Mouse (Mus musculus) Patski (cell line): ENCODE measurements around the gene Fmc1. TPM values are rescaled to one million over a fixed set of nuclear protein-coding genes. Genes with fewer than 3 reads are reported as not detected.

Experiments
- ATAC-seq: fragments of 100-300 bp; one replicate; pipeline ENCODE4 v1.8.0; 2021
- CTCF ChIA-PET: fragments of 350-600 bp; sonication (Branson Sonifier 250); formaldehyde crosslinking; loops from one replicate; lab custom pipeline; 2022; ENCODE audit warnings: inconsistent platforms; lab: Charles Lee
- POLR2A ChIA-PET: fragments of 350-600 bp; sonication (Branson Sonifier 250); formaldehyde crosslinking; loops from one replicate; lab custom pipeline; 2022; ENCODE audit warnings: antibody characterized with exemption, inconsistent platforms; lab: Charles Lee
- DNase-seq: peaks from one replicate; pipeline ENCODE4 v3.0.0-alpha.2; 2011; ENCODE audit warnings: low read depth, low spot score
- H3K27me3 ChIP-seq: fragments of 371-371 bp; one replicate; pipeline ENCODE4 v1.5.1; 2021
- CTCF ChIP-seq: fragments of 100-300 bp; IDR thresholded peaks from one replicate; pipeline ENCODE4 v1.5.1; 2021
- in situ Hi-C: fragments of 300-500 bp; cut with MboI; formaldehyde crosslinking; loops from 3 replicates; pipeline ENCODE4 v1.11.1; 2018; ENCODE audit warnings: low pct_unique_long_range_greater_than_20kb, mixed read lengths
- polyA plus RNA-seq: library from polyadenylated mRNA; unstranded; gene quantifications from one replicate; pipeline ENCODE4 v1.2.3, GENCODE M21; 2021

Gene Fmc1
- 62.6 TPM for polyA plus RNA-seq

DNA sequence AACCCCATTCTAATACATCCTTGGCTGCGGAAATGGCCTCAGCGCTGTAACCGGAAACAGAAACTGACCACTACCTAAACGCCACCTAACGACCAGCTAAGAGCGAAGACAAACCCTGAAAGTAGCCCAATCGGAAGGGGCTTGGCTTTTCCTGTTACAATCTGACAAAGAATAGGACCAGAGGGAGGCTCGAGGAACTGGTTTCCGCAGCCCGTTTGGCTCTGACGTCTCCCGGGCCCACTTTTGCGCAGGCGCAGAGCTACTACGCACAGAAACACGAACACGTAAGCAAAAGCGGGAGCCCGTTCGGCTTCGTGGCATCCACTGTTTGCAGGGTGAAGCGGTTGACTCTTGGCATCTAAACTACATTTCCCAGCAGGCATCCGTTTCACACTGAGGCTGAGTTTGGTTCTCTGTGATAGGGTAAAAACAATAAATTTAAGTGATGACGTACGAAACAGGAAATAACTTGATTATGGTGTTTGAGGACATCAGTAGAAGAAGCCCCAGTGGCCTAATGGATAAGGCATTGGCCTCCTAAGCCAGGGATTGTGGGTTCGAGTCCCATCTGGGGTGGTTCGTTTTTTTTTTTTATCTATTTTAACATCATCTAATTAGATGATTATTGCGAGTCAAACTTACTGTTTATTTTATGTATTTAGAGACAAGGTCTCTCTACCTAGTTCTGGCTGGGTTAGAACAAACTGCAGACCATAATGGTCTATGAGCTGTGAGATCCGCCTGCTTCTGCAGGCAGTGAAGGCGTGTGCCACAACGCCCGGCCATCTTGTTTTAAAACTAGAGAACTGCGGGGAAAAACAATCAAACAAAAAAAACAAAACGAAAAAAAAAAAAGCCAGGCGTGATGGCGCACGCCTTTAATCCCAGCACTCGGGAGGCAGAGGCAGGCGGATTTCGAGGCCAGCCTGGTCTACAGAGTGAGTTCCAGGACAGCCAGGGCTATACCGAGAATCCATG lies at the start of gene Fmc1:
Gene Fmc1, plus strand, starts transcription at position 75 of the 978 bp plus-strand sequence.
- no peak for TF ChIP-seq CTCF
- ATAC-seq (peak; percentile 82), DNase-seq (peak; percentile 98)
- CTCF ChIA-PET, result interaction anchor here (0.7 to 5.0 kb wide), 7 partner anchors 16 to 433 kb away, joined by 3 to 34 read pairs (median 3); partner anchors contain the start of gene Luc7l2
- in situ Hi-C loops, result loop anchor here (5.0 kb wide), 1 partner anchor 146 kb away; no protein-coding TSS in a partner anchor
- H3K27me3 ChIP-seq, result no peaks in the 10 kb centered on the region
- POLR2A ChIA-PET, result interaction anchor here (0.6 to 3.2 kb wide), 3 partner anchors 17 to 40 kb away, joined by 3 to 24 read pairs (median 3); partner anchors contain the start of gene Luc7l2

DNA sequence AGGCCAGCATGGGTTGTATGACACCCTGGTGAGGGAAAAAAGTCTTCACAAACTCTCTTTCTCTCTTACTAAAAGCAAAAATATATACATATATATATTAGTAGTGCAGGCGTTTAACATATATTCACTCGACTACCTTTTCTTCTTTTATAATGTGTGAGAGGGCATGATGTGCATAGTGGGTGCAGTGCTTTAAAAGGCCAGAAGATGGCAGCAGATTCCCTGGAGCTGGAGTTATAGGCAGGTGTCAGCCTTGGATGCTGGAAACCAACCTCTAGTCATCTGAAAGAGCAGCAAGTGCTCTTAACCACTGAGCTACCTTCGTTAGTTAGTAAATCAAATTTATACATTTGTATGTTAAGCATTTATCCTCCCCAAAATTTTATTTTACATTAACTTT lies 40.8 kb upstream of the Fmc1 start:
- TF ChIP-seq CTCF, result peak; percentile 84
- DNase-seq (no peak), ATAC-seq (no peak)
- CTCF ChIA-PET, result interaction anchor here (0.7 to 3.1 kb wide), 8 partner anchors 11 to 102 kb away, joined by 3 to 15 read pairs (median 7); partner anchors contain the start of gene Fmc1
- POLR2A ChIA-PET, result interaction anchor here (0.6 kb wide), 1 partner anchor 26 kb away, joined by 4 read pairs; no protein-coding TSS in a partner anchor
- H3K27me3 ChIP-seq, result no peaks in the 10 kb centered on the region
- in situ Hi-C loops, result no loop called here

DNA sequence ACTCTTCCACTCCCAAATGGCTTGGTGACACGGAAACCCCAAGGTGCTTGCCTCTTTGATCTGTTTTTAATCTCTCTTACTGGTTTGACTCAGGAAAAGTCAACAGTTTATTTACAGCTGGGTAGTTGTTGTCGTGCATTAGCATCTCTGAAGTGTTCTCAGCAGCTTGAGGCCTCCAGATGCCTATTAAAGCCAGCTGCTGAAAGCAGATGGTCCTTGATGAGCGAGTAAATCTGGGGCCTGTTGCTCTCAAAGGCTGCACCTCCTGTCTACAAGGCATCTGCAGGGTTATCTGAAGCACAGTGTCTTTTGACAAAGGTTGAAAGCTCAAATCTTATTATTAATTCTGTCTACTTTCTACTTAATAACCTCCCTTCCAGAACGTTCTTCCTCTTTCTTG lies 37.7 kb upstream of the Fmc1 start:
- ChIA-PET CTCF (interaction anchor here (0.9 to 1.6 kb wide), 4 partner anchors 9 to 36 kb away, joined by 3 to 4 read pairs (median 4); no protein-coding TSS in a partner anchor), POLR2A (no interaction called here)
- no peak for DNase-seq
- in situ Hi-C loops, result no loop called here
- TF ChIP-seq CTCF, result no peak
- H3K27me3 ChIP-seq, result no peaks in the 10 kb centered on the region
- ATAC-seq, result no peak

DNA sequence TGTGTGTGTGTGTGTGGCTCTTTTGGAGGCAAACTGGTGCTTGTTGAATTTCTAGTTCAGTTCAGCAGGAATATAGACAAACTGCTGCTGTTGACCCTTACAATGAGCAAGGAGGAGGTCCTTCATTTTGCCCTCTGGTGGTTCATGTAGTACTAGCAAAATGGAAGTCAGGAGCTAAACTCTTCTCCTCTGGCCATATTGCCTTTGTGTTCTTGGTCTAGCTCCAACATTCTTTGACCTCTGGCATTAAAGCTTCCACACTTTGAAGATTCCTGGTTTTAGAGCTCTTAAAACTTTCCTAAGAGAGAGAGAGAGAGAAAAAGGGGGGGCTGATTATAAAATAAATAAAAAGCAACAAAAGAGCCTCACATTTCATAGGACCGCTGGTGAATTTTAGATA lies 21.2 kb upstream of the Fmc1 start:
- POLR2A ChIA-PET, result interaction anchor here (0.7 kb wide), 1 partner anchor 13 kb away, joined by 6 read pairs; no protein-coding TSS in a partner anchor
- H3K27me3 ChIP-seq, result no peaks in the 10 kb centered on the region
- in situ Hi-C loops, result no loop called here
- CTCF ChIA-PET, result interaction anchor here (0.9 to 5.8 kb wide), 2 partner anchors 12 to 19 kb away, joined by 3 to 34 read pairs; partner anchors contain the start of gene Fmc1
- TF ChIP-seq CTCF, result no peak
- DNase-seq (no peak), ATAC-seq (no peak)

DNA sequence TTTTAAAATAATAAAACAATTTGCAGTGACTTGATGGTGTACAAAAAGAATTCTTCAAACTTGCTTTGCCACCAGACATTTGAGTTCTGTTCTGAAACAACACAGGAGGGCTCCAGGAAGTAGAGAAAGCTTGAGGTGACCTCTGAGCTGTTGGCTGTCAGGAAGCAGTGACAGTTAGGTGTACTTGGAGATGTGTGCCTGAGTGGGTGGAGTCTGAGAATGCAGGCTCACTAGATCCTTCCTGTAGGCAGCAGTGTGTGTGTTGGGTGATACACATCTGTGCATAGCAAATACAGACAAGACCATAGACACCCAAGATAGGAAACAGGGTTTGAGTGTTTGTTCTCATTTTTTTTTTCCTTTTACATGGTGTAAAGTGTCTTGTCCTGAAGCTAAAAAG lies 20.5 kb upstream of the Fmc1 start:
- POLR2A ChIA-PET, result no interaction called here
- CTCF ChIA-PET, result interaction anchor here (1.5 to 5.8 kb wide), 3 partner anchors 17 to 20 kb away, joined by 4 to 34 read pairs (median 12); partner anchors contain the start of gene Fmc1
- TF ChIP-seq CTCF, result no peak
- DNase-seq (no peak), ATAC-seq (no peak)
- H3K27me3 ChIP-seq, result no peaks in the 10 kb centered on the region
- in situ Hi-C loops, result no loop called here

DNA sequence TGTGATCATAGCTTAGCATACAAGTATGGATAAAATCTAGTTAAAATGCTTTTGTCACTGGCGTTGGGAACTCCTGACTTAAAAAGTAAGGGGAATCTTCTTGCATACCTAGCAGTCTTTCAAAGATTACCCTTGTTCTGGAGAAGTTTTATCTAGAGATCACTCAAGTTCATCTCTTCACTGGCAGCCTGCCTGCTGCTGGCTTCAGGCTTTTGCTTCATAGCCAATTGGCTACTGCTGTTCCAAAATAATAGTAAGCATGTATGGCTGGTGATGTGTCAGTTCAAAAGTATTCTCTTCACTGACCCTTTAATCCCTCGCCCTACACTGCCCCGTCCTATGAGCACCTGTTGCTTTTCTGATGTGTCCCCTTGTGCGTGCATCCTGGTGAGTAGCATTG lies 18.1 kb upstream of the Fmc1 start:
- POLR2A ChIA-PET, result no interaction called here
- no peak for ATAC-seq
- in situ Hi-C loops, result no loop called here
- DNase-seq, result no peak
- CTCF ChIA-PET, result interaction anchor here (2.5 kb wide), 1 partner anchor 23 kb away, joined by 12 read pairs; no protein-coding TSS in a partner anchor
- no peaks in the 10 kb centered on the region for H3K27me3 ChIP-seq
- no peak for TF ChIP-seq CTCF

DNA sequence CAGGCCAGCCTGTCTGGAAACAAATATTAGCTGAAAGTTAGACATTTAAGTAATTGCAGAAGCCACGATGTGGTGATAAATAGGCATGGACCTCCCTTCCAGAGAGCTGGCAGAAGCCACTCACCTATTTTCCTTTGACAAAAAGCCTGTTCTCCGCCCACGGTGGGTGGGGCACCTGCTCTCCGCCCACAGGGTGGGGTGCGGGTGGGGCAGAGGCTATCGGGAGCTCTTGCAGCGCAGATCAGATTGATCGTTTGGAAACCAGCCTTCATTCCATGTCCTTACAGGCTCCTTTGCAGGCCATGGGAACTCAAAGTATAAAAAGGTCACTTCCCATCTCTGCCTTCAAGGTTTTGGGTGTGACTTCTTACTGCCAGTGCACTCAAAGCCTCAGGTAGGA lies 9.5 kb upstream of the Fmc1 start:
- DNase-seq (no peak), ATAC-seq (no peak)
- no peak for TF ChIP-seq CTCF
- ChIA-PET CTCF (interaction anchor here (0.7 kb wide), 1 partner anchor 42 kb away, joined by 3 read pairs; no protein-coding TSS in a partner anchor), POLR2A (no interaction called here)
- H3K27me3 ChIP-seq, result no peaks in the 10 kb centered on the region
- in situ Hi-C loops, result no loop called here

DNA sequence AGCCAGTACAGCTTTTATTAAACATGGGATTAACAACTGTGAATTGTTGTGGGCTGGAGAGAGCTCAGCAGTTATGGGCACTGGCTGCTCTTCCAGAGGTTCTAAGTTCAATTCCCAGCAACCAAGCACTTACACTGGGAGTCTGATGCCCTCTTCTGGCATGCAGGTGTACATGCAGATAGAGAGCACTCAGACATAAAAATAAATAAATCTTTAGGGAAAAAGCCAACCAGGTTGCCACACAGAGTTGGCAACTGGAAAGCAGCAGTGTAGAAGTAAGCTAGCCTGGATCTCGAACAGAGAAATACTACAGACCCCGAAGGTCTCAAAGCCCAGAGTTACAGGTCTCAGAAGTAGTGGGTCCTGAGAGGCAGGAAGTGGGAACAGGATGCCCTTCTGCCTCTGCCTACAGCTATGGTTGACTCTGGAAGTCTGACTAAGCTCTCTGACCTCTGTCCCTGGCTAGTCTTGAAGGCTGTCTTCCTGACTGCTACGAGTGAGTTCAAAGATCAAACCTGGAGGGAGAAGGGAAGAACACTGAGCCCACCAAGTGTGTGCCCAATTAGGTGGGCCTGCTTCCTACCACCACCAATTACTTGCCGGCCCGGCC lies 2.0 kb upstream of the Fmc1 start:
- in situ Hi-C loops, result loop anchor here (5.0 kb wide), 1 partner anchor 144 kb away; no protein-coding TSS in a partner anchor
- ATAC-seq (no peak), DNase-seq (no peak)
- CTCF ChIA-PET, result interaction anchor here (0.7 to 5.0 kb wide), 18 partner anchors 9 to 141 kb away, joined by 3 to 34 read pairs (median 4); partner anchors contain the start of gene Luc7l2
- POLR2A ChIA-PET, result interaction anchor here (0.6 kb wide), 1 partner anchor 98 kb away, joined by 5 read pairs; no protein-coding TSS in a partner anchor
- no peak for TF ChIP-seq CTCF
- no peaks in the 10 kb centered on the region for H3K27me3 ChIP-seq

DNA sequence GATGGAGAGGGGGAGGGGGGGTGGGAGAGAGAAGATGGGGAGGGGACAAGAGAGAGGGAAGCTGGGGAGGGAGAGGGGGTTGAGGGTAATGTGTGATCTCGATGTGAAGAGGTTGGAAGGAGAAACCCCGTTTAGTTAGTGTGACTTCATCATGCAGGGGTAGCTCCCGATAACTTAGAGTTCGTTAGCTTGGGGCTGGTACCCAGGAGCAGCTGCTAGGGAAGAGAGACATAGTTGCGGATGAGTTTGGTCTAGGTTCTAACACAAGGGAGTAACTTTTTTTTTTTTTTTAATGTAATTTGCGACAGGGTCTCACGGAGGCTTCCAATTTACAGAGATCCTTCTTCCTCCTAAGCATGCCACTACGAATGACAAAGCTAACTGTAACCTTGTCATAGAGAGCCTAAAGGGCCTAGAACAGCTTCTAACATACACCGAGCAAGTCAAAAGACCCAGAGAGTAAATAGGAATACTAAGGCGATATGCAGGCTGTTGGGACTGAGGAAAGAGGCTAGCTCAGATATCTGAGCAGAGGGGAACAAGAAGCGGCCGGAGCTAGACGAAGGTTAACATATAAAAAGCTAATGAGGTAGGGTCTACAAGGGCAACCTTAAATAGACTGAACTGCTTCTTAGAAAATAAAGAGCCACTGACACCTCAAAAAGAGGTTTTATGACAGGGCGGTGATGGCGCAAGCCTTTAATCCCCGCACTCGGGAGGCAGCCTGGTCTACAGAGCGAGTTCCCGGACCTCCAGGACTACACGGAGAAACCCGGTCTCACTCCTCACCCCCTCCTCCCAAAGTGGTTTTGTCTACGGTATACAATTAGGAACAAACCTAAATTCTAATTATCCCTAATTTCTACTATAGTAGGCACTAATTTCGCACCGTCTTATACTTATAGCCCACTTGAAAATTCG lies 542 bp upstream of the Fmc1 start:
- no peaks in the 10 kb centered on the region for H3K27me3 ChIP-seq
- ChIA-PET CTCF (interaction anchor here (0.7 to 5.0 kb wide), 6 partner anchors 17 to 434 kb away, joined by 3 to 34 read pairs (median 3); partner anchors contain the start of gene Luc7l2), POLR2A (interaction anchor here (0.6 to 3.2 kb wide), 2 partner anchors 18 to 19 kb away, joined by 3 to 24 read pairs; partner anchors contain the start of gene Luc7l2)
- DNase-seq (no peak), ATAC-seq (peak; percentile 14)
- in situ Hi-C loops, result loop anchor here (5.0 kb wide), 1 partner anchor 145 kb away; no protein-coding TSS in a partner anchor
- TF ChIP-seq CTCF, result no peak
